Mouse (Mus musculus) heart, adult 9 months (tissue): ENCODE data around the gene Faah.
A peak's percentile ranks its signal among the peaks of the same experiment; 100 is the strongest.

Experiments
- DNase-seq, 2 experiments: peaks; one replicate each; pipeline ENCODE4 v3.0.0; 2022; ENCODE audit warnings: low spot score in 2 of 2

The Faah gene

GRCm38 (mm10) chr4:116017902-116018746, at the start of gene Faah:
Gene Faah (minus strand): TSS chr4:116017926.
- no peak for DNase-seq

- no peak for DNase-seq
Measured at GRCm38 (mm10) chr4:116063855-116064254, 46.1 kb upstream of the Faah start.

GRCm38 (mm10) chr4:116059012-116059726, 41.4 kb upstream of the Faah start:
- DNase-seq = no peak

GRCm38 (mm10) chr4:116057559-116057958, 39.8 kb upstream of the Faah start:
- DNase-seq = no peak

- DNase-seq = peak; percentile 90 to 94
Measured at GRCm38 (mm10) chr4:116053399-116053961, 35.8 kb upstream of the Faah start, which contains the start of gene Nsun4. Gene Nsun4 (minus strand): TSS chr4:116053876.

- peak; percentile 20 to 23 for DNase-seq
Measured at GRCm38 (mm10) chr4:116052526-116053293, 35.0 kb upstream of the Faah start.

- no peak for DNase-seq
Measured at GRCm38 (mm10) chr4:116049211-116049610, 31.5 kb upstream of the Faah start.

GRCm38 (mm10) chr4:116048130-116048920, 30.6 kb upstream of the Faah start:
- no peak for DNase-seq

- DNase-seq = no peak
Measured at GRCm38 (mm10) chr4:116047681-116048080, 30.0 kb upstream of the Faah start.

- DNase-seq = no peak
Measured at GRCm38 (mm10) chr4:116046604-116047003, 28.9 kb upstream of the Faah start.

- no peak for DNase-seq
Measured at GRCm38 (mm10) chr4:116042186-116042585, 24.5 kb upstream of the Faah start.

- DNase-seq = no peak
Measured at GRCm38 (mm10) chr4:116040466-116040865, 22.7 kb upstream of the Faah start.

GRCm38 (mm10) chr4:116033374-116033773, 15.6 kb upstream of the Faah start:
- no peak for DNase-seq

GRCm38 (mm10) chr4:116032906-116033305, 15.2 kb upstream of the Faah start:
- no peak for DNase-seq

GRCm38 (mm10) chr4:116017300-116017901, 325 bp downstream of the Faah start:
- peak; percentile 18 to 36 for DNase-seq

GRCm38 (mm10) chr4:116016862-116017299, 845 bp downstream of the Faah start:
- DNase-seq = no peak

- no peak for DNase-seq
Measured at GRCm38 (mm10) chr4:116016396-116016795, 1.3 kb downstream of the Faah start.

GRCm38 (mm10) chr4:116015996-116016395, 1.7 kb downstream of the Faah start:
- DNase-seq = no peak

GRCm38 (mm10) chr4:116015502-116015901, 2.2 kb downstream of the Faah start:
- DNase-seq = no peak

- DNase-seq = no peak
Measured at GRCm38 (mm10) chr4:116010186-116010585, 7.5 kb downstream of the Faah start.
